Mouse (Mus musculus): ENCODE measurements around the gene Lpin1.

DNA sequence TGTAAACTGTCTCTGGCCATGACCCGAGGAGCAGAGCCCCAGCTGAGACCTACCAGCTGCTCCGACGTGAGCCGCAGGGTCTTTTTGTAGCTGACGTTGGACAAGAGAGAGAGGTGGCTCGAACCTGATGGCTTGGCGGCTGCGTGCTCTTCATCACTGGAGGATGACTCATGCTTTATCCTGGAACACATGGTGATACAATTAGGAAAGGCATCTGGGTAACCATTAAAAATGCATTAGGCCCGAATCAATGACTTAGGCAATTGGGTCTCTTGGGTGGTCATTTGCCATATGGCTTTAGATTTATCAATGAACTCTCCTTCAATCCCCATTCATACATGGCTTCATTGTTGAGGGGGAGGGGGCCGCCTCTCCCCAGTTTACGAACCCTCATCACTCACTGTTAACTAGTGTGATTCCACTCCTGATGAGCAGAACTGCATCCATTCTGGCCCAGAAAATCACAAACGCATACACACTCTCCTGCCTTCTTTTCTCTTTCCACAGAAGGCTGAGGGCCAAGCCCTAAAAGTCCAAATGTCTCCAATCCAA, 61.9 kb downstream of the Lpin1 start:
- no peak for TF ChIP-seq POLR2A (IDR thresholded peaks at IDR 0.05; ENCODE audit: borderline replicate concordance, insufficient read depth, low read length)
- TF ChIP-seq CTCF (IDR thresholded peaks at IDR 0.05; ENCODE audit: borderline replicate concordance, insufficient read depth, low read depth, low read length), result no peak

Data from cerebellum, adult 2 months (tissue).